Mouse (Mus musculus) MEL (cell line): Measurements from ENCODE around the gene Sema3a. TPM values are rescaled to one million over a fixed set of nuclear protein-coding genes. Genes with fewer than 3 reads are reported as not detected.

Experiments
- DNase-seq: peaks from one replicate; pipeline ENCODE4 v3.0.0; 2011; ENCODE audit warnings: low read depth, low spot score
- H3K27ac ChIP-seq: 2 replicates; pipeline ENCODE4 v1.5.1; 2012; ENCODE audit warnings: low read depth, mild to moderate bottlenecking, control low read depth, low read length, moderate library complexity; ENCODE audit not compliant: control insufficient read depth
- H3K27me3 ChIP-seq, 2 experiments: fragments of 150-350 bp in 1 of 2; sonication (generic) in 1 of 2; 2 replicates each; pipeline ENCODE4 v1.6.1; 2012; ENCODE audit warnings: low read length in 2 of 2, mild to moderate bottlenecking in 2 of 2, improper control_type of control experiment in 1 of 2, moderate library complexity in 1 of 2; ENCODE audit not compliant: insufficient read depth in 2 of 2, control insufficient read depth in 1 of 2
- H3K36me3 ChIP-seq, 2 experiments: 2 replicates each; pipeline ENCODE4 v1.6.1; 2012 to 2014; ENCODE audit warnings: low read length in 2 of 2, improper control_type of control experiment in 1 of 2, inconsistent platforms in 1 of 2, mild to moderate bottlenecking in 1 of 2; ENCODE audit not compliant: insufficient read depth in 2 of 2, control insufficient read depth in 1 of 2
- H3K4me1 ChIP-seq, 2 experiments: fragments of 150-350 bp in 1 of 2; sonication (generic) in 1 of 2; 2 replicates each; pipeline ENCODE4 v1.6.1; 2012; ENCODE audit warnings: low read length in 2 of 2, improper control_type of control experiment in 1 of 2, mild to moderate bottlenecking in 1 of 2; ENCODE audit not compliant: insufficient read depth in 2 of 2, control insufficient read depth in 1 of 2
- H3K4me3 ChIP-seq, 2 experiments: fragments of 150-350 bp in 1 of 2; sonication (generic) in 1 of 2; 2 replicates each; pipeline ENCODE4 v1.5.1; 2012; ENCODE audit warnings: low read depth in 2 of 2, low read length in 2 of 2, mild to moderate bottlenecking in 2 of 2, moderate library complexity in 2 of 2, control low read depth in 1 of 2, improper control_type of control experiment in 1 of 2; ENCODE audit not compliant: control insufficient read depth in 1 of 2, insufficient read depth in 1 of 2
- H3K79me2 ChIP-seq: 2 replicates; pipeline ENCODE4 v1.6.1; 2012; ENCODE audit warnings: mild to moderate bottlenecking, low read length, moderate library complexity; ENCODE audit not compliant: control insufficient read depth, poor library complexity, insufficient read depth
- H3K9ac ChIP-seq: 2 replicates; pipeline ENCODE4 v1.6.1; 2012; ENCODE audit warnings: low read depth, mild to moderate bottlenecking, control low read depth, low read length, moderate library complexity; ENCODE audit not compliant: control insufficient read depth, poor library complexity, severe bottlenecking
- H3K9me3 ChIP-seq: fragments of 150-350 bp; sonication (generic); replicated peaks from 2 replicates; pipeline ENCODE4 v1.6.1; 2012; ENCODE audit warnings: mild to moderate bottlenecking, low read length, improper control_type of control experiment, moderate library complexity; ENCODE audit not compliant: insufficient read depth
- CHD1 ChIP-seq: IDR thresholded peaks from 2 replicates; pipeline ENCODE4 v1.6.1; 2012; ENCODE audit warnings: low read depth, mild to moderate bottlenecking, inconsistent platforms, low read length, improper control_type of control experiment
- E2F4 ChIP-seq: IDR thresholded peaks from 2 replicates; pipeline ENCODE4 v1.6.1; 2011; ENCODE audit warnings: low read depth, low read length, improper control_type of control experiment, borderline replicate concordance
- EP300 ChIP-seq, 2 experiments: IDR thresholded peaks; 2 replicates each; pipeline ENCODE4 v1.6.1; 2011; ENCODE audit warnings: improper control_type of control experiment in 2 of 2, low read length in 2 of 2, low read depth in 1 of 2, mild to moderate bottlenecking in 1 of 2
- GATA1 ChIP-seq: IDR thresholded peaks from 2 replicates; pipeline ENCODE4 v1.6.1; 2011; ENCODE audit warnings: low read depth, low read length, improper control_type of control experiment
- JUND ChIP-seq: IDR thresholded peaks from 2 replicates; pipeline ENCODE4 v1.6.1; 2011; ENCODE audit warnings: low read depth, mild to moderate bottlenecking, improper control_type of control experiment, low read length
- MAX ChIP-seq: IDR thresholded peaks from 2 replicates; pipeline ENCODE4 v1.6.1; 2011; ENCODE audit warnings: low read length, improper control_type of control experiment
- MEF2A ChIP-seq: IDR thresholded peaks from 2 replicates; pipeline ENCODE4 v1.6.1; 2014; ENCODE audit warnings: low read depth, mild to moderate bottlenecking, inconsistent platforms, low read length, improper control_type of control experiment; ENCODE audit not compliant: poor library complexity, insufficient replicate concordance, severe bottlenecking; ENCODE audit errors: extremely low read depth
- MYB ChIP-seq: IDR thresholded peaks from 2 replicates; pipeline ENCODE4 v1.6.1; 2011; ENCODE audit warnings: mild to moderate bottlenecking, low read depth, low read length, improper control_type of control experiment
- MYC ChIP-seq: IDR thresholded peaks from 2 replicates; pipeline ENCODE4 v1.6.1; 2011; ENCODE audit warnings: low read depth, mild to moderate bottlenecking, low read length, improper control_type of control experiment, moderate library complexity
- NELFE ChIP-seq: IDR thresholded peaks from 2 replicates; pipeline ENCODE4 v1.6.1; 2011; ENCODE audit warnings: low read depth, low read length, improper control_type of control experiment
- POLR2AphosphoS5 ChIP-seq: IDR thresholded peaks from 2 replicates; pipeline ENCODE4 v1.6.1; 2012; ENCODE audit warnings: low read depth, borderline replicate concordance, mild to moderate bottlenecking, inconsistent platforms, low read length, moderate library complexity, mixed read lengths
- RCOR1 ChIP-seq: IDR thresholded peaks from 2 replicates; pipeline ENCODE4 v1.6.1; 2012; ENCODE audit warnings: low read depth, mild to moderate bottlenecking, inconsistent platforms, low read length, improper control_type of control experiment
- SMC3 ChIP-seq: IDR thresholded peaks from 2 replicates; pipeline ENCODE4 v1.6.1; 2011; ENCODE audit warnings: low read depth, low read length, improper control_type of control experiment
- TAL1 ChIP-seq: IDR thresholded peaks from 2 replicates; pipeline ENCODE4 v1.6.1; 2012; ENCODE audit warnings: mild to moderate bottlenecking, inconsistent platforms, low read length, moderate library complexity, mixed read lengths
- TBP ChIP-seq: IDR thresholded peaks from 2 replicates; pipeline ENCODE4 v1.8.0; 2011; ENCODE audit warnings: low read depth, low read length, improper control_type of control experiment
- UBTF ChIP-seq: IDR thresholded peaks from 2 replicates; pipeline ENCODE4 v1.6.1; 2012; ENCODE audit warnings: low read depth, mild to moderate bottlenecking, inconsistent platforms, low read length, improper control_type of control experiment, moderate library complexity, borderline replicate concordance; ENCODE audit not compliant: insufficient read depth
- USF1 ChIP-seq: IDR thresholded peaks from 2 replicates; pipeline ENCODE4 v1.6.1; 2014; ENCODE audit warnings: low read depth, mild to moderate bottlenecking, inconsistent platforms, low read length, improper control_type of control experiment, moderate library complexity
- USF2 ChIP-seq, 2 experiments: IDR thresholded peaks; 2 replicates each; pipeline ENCODE4 v1.6.1; 2011 to 2012; ENCODE audit warnings: improper control_type of control experiment in 2 of 2, low read length in 2 of 2, borderline replicate concordance in 1 of 2, inconsistent platforms in 1 of 2, low read depth in 1 of 2, mild to moderate bottlenecking in 1 of 2; ENCODE audit not compliant: insufficient read depth in 1 of 2
- polyA plus RNA-seq, 2 experiments: library from polyadenylated mRNA; stranded (reverse) in 1 of 2; unstranded in 1 of 2; fragments of >175 nt in 1 of 2; fragments of >200 nt in 1 of 2; gene quantifications; 2 replicates each; pipeline versions ENCODE4 v1.2.1 to v1.2.4; 2012; ENCODE audit warnings: low replicate concordance in 2 of 2, low read depth in 1 of 2; ENCODE audit not compliant: insufficient read length in 2 of 2, insufficient read depth in 1 of 2, missing spikeins in 1 of 2
- total RNA-seq: library from RNA; depleted of rRNA; stranded (reverse); fragments of 300-350 nt; gene quantifications from 2 replicates; pipeline ENCODE4 v1.2.3, GENCODE M21; 2012

Gene Sema3a
- total and polyA plus RNA-seq, 3 experiments, result not detected

- H3K27me3 ChIP-seq, result no peaks in the 10 kb centered on the region
- H3K27ac ChIP-seq, result no peak overlapping the region
- H3K79me2 ChIP-seq, result no peaks in the 10 kb centered on the region
- TF ChIP-seq POLR2AphosphoS5, result no peak
- no peak for TF ChIP-seq E2F4
- no peak for TF ChIP-seq RCOR1
- no peak for TF ChIP-seq MAX
- no peak for TF ChIP-seq SMC3
- no peak for TF ChIP-seq USF1
- TF ChIP-seq MYB, result no peak
- TF ChIP-seq TAL1, result no peak
- TF ChIP-seq, all 39 proteins: peak for 0
- H3K36me3 ChIP-seq, result no peaks in the 10 kb centered on the region
- H3K9me3 ChIP-seq, result no peaks in the 10 kb centered on the region
- H3K9ac ChIP-seq, result no peak overlapping the region
- no peak for DNase-seq
- no peaks in the 10 kb centered on the region for H3K4me1 ChIP-seq
- H3K4me3 ChIP-seq, result no peak overlapping the region
Observed at GRCm38 (mm10) chr5:13379223-13379622, 254.0 kb downstream of the Sema3a start.

- Histone ChIP-seq H3K9me3 (no peaks in the 10 kb centered on the region), H3K27me3 (no peaks in the 10 kb centered on the region), H3K4me3 (no peak overlapping the region), H3K4me1 (no peaks in the 10 kb centered on the region), H3K9ac (no peak overlapping the region), H3K79me2 (no peaks in the 10 kb centered on the region), H3K36me3 (no peaks in the 10 kb centered on the region), H3K27ac (no peak overlapping the region)
- TF ChIP-seq MYC, result no peak
- TF ChIP-seq USF2 (IDR thresholded peaks at IDR 0.05; ENCODE audit: borderline replicate concordance in 1 of 2, insufficient read depth in 1 of 2, low read depth in 1 of 2, low read length in 2 of 2), result no peak
- no peak for TF ChIP-seq JUND
- no peak for TF ChIP-seq UBTF
- TF ChIP-seq GATA1, result no peak
- no peak for TF ChIP-seq CHD1
- TF ChIP-seq NELFE, result no peak
- no peak for TF ChIP-seq EP300 (IDR thresholded peaks at IDR 0.05; ENCODE audit: low read depth in 1 of 2, low read length in 2 of 2)
- TF ChIP-seq E2F4, result no peak
- TF ChIP-seq TBP, result no peak
- no peak for TF ChIP-seq MEF2A
- no peak for TF ChIP-seq RCOR1
- DNase-seq, result no peak
Observed at GRCm38 (mm10) chr5:13384047-13384446, 258.8 kb downstream of the Sema3a start.
